Mouse (Mus musculus) CH12.LX (cell line): ENCODE results near the gene Dok4.

ENCODE experiments used
- CTCF ChIP-seq, 2 experiments: IDR thresholded peaks in 1 of 2; conservative IDR thresholded peaks in 1 of 2; 2 replicates each; pipeline ENCODE4 v1.5.1; 2011 to 2012; ENCODE audit warnings: low read depth in 2 of 2, low read length in 2 of 2, improper control_type of control experiment in 1 of 2, inconsistent platforms in 1 of 2, mild to moderate bottlenecking in 1 of 2, moderate library complexity in 1 of 2
- EP300 ChIP-seq: IDR thresholded peaks from 2 replicates; pipeline ENCODE4 v1.6.1; 2011; ENCODE audit warnings: low read length, improper control_type of control experiment
- NELFE ChIP-seq: IDR thresholded peaks from 2 replicates; pipeline ENCODE4 v1.6.1; 2011; ENCODE audit warnings: low read depth, low read length, improper control_type of control experiment
- TBP ChIP-seq: conservative IDR thresholded peaks from 2 replicates; pipeline ENCODE4 v1.6.1; 2011; ENCODE audit warnings: low read depth, low read length, improper control_type of control experiment
- ZNF384 ChIP-seq: IDR thresholded peaks from 2 replicates; pipeline ENCODE4 v1.6.1; 2012; ENCODE audit warnings: low read depth, low read length, improper control_type of control experiment, inconsistent platforms

DNA sequence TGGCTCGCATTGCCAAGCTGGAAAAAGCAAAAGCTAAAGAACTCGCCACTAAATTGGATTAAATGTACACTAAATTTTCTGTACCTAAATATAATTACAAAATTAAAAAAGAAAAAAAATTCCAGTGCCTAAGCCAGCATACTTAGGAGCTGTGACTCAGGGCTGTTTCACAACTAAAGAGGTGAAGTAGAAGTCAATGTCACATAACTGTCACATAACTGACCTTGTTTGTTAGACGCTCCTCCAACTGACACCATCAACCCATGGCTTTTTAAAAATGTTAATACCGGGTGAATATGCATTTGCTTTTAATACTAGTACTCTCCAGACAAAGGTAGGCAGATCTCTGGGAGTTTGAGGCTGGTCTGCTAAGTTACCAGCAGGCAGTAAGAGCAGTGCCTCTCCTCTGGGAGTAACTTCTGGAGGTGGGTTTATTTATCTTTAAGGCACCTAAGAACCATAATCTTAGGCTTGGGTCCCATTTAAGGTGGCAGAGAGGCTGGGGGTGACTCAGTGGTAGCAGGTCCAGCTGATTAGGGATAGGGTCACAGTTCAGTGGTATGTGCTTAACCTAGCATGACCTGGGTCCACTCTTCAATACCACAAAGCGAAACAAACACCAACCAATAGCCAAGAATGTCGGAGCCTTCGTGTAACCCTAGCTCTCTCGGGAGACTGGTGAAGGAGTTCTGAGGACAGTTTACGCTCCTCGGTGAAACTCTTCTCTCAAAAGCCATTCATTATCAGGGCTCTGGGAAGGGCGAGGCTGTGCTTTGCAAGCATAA, 39.5 kb downstream of the Dok4 start:
- TF ChIP-seq EP300: no peak
- TF ChIP-seq NELFE: no peak
- TF ChIP-seq CTCF (conservative IDR thresholded peaks at IDR 0.05 in 1 of 2, IDR thresholded peaks at IDR 0.05 in 1 of 2; ENCODE audit: low read depth in 2 of 2, low read length in 2 of 2): no peak
- TF ChIP-seq ZNF384: no peak
- TF ChIP-seq TBP: no peak
